Mouse (Mus musculus) small intestine, adult 2 months (tissue): ENCODE results near the gene Gal3st1.

Experiments used
- CTCF ChIP-seq: fragments of 200-500 bp; IDR thresholded peaks from 2 replicates; pipeline ENCODE4 v1.5.1; 2012; ENCODE audit warnings: low read depth, mild to moderate bottlenecking, control low read depth, inconsistent platforms, low read length, moderate library complexity, mixed read lengths; ENCODE audit not compliant: insufficient replicate concordance, insufficient read length; ENCODE audit errors: extremely low read depth
- POLR2A ChIP-seq: fragments of 200-500 bp; IDR thresholded peaks from 2 replicates; pipeline ENCODE4 v1.6.1; 2012; ENCODE audit warnings: low read depth, mild to moderate bottlenecking, control low read depth, inconsistent platforms, low read length, moderate library complexity

GRCm38 (mm10) chr11:3961761-3962160 is 21.7 kb upstream of the Gal3st1 start:
- TF ChIP-seq POLR2A (no peak), CTCF (no peak)
